10 mouse cellular contexts compared by ENCODE assay signal in the genomic region with DNA sequence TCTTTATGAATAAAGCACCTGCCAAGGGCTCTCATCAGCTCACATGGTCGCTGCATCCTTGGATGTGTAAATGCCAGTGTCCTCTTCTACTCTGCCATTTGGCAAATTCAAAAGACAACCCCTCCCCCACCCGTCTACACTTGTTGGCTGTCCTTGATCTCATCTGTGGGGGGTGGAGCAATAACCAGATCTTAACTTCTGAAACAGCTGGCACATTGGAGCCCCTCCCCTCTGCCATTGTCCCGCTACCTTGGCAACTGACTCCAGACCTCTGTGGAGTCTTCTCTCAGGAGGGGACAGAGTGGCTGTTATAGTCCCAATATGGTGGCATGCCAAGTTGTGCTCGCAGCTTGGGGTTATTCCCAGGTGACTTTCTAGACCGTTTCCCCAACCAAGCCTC. TPM values are rescaled to one million over a fixed set of nuclear protein-coding genes. Genes with fewer than 3 reads are reported as not detected.
A peak's percentile ranks its signal among the peaks of the same experiment; 100 is the strongest.
DNase-seq lines count a peak whose midpoint lies in the region.
"Had no signal": no experiment of that assay in that cellular context is flagged by ENCODE, and none has a peak within 500 bp of the region (broad histone marks: within the 10 kb centered on the region; RNA-seq: fewer than 3 reads in every experiment).

No protein-coding gene starts in this region.

- intact Hi-C loops in left cerebral cortex, postnatal 4 days (cut with DNase I), result no loop called here
- intact Hi-C loops in left cerebral cortex, postnatal 25 days (cut with DNase I), result no loop called here

- peak; percentile 48 for DNase-seq in cerebellum, adult 9-10 months
- no peak for DNase-seq in cerebellum, adult 8-10 months
- peak; percentile 68 for DNase-seq in left cerebral cortex, postnatal 4 days
- no peak for DNase-seq in left cerebral cortex, postnatal 25 days (ENCODE audit: low spot score in 2 of 2)
- DNase-seq in mesoderm, embryonic 11.5 days (ENCODE audit: low read depth, low spot score), result peak; percentile 59
- DNase-seq in retina, postnatal 1 day, result peak; percentile 72
- no peak for DNase-seq in lung, postnatal 36 days
- no peak for DNase-seq in yolk sac, embryonic 10.5 days (ENCODE audit: low spot score)
- DNase-seq: B cell, adult 2 months; kidney, postnatal 25 days had no signal

RNA-seq across cellular contexts. Expression of a gene that starts 22.7 kb away (rescaled TPM):
- total RNA-seq in left cerebral cortex, postnatal 4 days (2021), result 10 to 100 TPM; 17.9 to 20.2 TPM
- 10 to 100 TPM; 98.0 to 99.8 TPM for total RNA-seq in left cerebral cortex, postnatal 25 days (2021)

Comparison
In these comparisons a context has a peak if more than half of its experiments do, and no peak if none do; other contexts are left out.
1. DNase-seq: peak in cerebellum, adult 9-10 months (single experiment), left cerebral cortex, postnatal 4 days (single experiment), mesoderm, embryonic 11.5 days (single experiment) and retina, postnatal 1 day (single experiment); none in cerebellum, adult 8-10 months (single experiment), left cerebral cortex, postnatal 25 days (0 of 2), lung, postnatal 36 days (single experiment) and yolk sac, embryonic 10.5 days (single experiment).
2. RNA of a gene that starts 22.7 kb away (total RNA-seq): 98.0 to 99.8 TPM in left cerebral cortex, postnatal 25 days; 17.9 to 20.2 TPM in left cerebral cortex, postnatal 4 days; every median in the first group is over 4 times any median in the second.